Mouse (Mus musculus): ENCODE results near the gene Tnxb. TPM values are rescaled to one million over a fixed set of nuclear protein-coding genes. Genes with fewer than 3 reads are reported as not detected.
A peak's percentile ranks its signal among the peaks of the same experiment; 100 is the strongest.

Gene Tnxb
- polyA plus RNA-seq, 1 experiment from 2014 or later = 0.10 TPM

DNA sequence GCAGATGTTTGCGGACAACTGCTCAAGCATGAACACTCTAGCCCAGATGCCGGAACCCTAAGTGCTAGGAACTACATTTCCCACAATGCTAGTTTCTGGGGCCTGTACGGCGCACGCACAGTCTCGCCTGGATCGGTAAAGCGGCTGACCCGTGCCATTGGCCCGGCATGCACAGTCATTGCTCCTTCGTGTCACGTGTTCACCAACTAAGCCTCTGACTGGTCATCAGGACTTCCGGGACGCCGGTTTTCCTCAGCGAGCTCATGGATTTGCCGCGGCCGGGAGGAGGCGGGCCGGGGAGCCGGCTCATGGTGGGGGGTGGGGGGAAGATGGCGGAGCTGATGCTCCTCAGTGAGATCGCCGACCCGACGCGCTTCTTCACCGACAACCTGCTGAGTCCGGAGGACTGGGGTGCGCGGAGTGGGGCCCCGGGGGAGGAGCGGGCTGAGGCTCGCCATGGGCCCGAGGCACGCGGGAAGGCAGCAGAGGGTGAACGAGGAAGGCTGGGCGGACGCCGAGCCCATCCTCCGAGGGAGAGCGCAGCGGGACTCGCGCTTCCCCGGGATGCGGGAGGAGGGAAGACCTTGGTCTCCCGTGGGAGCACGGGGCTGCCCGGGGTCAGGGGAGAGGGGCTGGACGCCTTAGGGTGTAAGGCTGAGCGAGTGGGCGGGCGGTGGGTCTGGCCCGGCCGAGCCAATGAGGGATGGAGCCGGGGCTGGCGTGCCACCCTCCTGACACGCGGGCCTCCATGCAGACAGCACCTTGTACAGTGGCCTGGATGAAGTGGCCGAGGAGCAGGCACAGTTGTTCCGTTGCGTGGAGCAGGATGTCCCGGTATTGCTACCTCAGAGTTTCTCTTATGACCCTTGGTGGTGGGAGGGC, 23.2 kb upstream of the Tnxb start, which contains the start of gene Atf6b:
Atf6b (plus strand) TSS at position 241 of the 882 bp plus-strand sequence.
- H3K4me1 ChIP-seq (replicated peaks; ENCODE audit: control insufficient read depth, insufficient read depth, low read length) = peaks cover 19% of the 10 kb centered on the region
- peak within 1 kb of the TSS; percentile 34 for H3K27ac ChIP-seq (ENCODE audit: low read depth, low read length)
- 1% methylated on average over 66 of the region's 66 CpGs for WGBS
- ATAC-seq (replicated peaks; ENCODE audit: low FRiP score) (peak; percentile 94), DNase-seq (ENCODE audit: low spot score) (peak; percentile 87)
- peak within 1 kb of the TSS; percentile 74 for H3K9ac ChIP-seq (ENCODE audit: low read depth, low read length)
- no peaks in the 10 kb centered on the region for H3K9me3 ChIP-seq (ENCODE audit: control insufficient read depth, low read length)
- H3K4me2 ChIP-seq = peak within 1 kb of the TSS; percentile 79
- H3K36me3 ChIP-seq (ENCODE audit: control insufficient read depth, insufficient read depth, low read length) = peaks cover 25% of the 10 kb centered on the region
- peak within 1 kb of the TSS; percentile 71 for H3K4me3 ChIP-seq (ENCODE audit: low read depth, low read length)
- H3K27me3 ChIP-seq (replicated peaks; ENCODE audit: control insufficient read depth, insufficient read depth, low read length) = no peaks in the 10 kb centered on the region

DNA sequence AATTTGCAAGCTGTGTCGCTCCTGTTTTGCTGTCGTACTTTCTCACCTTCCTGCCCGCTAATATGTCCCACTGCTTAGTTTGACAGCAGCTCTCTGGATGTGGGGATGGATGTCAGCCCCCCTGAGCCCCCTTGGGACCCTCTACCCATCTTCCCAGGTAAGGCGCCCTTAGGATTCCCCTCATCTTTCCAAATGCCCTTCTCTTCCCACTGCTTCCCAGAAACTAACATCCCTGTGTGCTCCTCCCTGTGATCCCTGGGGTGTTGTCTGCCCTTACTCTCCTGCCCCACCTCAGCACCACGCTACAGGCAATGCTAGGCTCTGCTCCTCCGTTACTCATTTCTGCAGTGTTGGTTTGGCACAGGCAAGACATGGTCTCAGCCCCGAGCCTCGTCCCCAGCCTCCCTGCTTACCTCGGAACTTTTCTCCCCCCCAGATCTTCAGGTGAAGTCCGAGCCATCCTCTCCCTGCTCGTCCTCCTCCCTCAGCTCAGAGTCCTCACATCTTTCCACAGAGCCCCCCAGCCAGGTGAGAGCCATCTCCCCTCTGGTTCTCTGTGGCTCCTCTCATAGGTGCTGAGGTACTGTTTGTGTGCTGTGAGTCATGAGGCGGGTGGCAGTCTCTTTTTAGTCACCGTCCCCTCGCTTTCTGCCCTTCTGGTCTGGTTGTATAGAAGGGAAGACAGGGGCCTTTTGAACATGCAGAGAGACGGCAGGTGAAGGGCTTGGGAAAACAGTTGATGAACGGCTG, 22.0 kb upstream of the Tnxb start:
- WGBS = 83% methylated on average over 16 of the region's 16 CpGs
- H3K36me3 ChIP-seq (ENCODE audit: control insufficient read depth, insufficient read depth, low read length) = peaks cover 28% of the 10 kb centered on the region
- no peak overlapping the region for H3K27ac ChIP-seq (ENCODE audit: low read depth, low read length)
- no peaks in the 10 kb centered on the region for H3K9me3 ChIP-seq (ENCODE audit: control insufficient read depth, low read length)
- no peaks in the 10 kb centered on the region for H3K27me3 ChIP-seq (replicated peaks; ENCODE audit: control insufficient read depth, insufficient read depth, low read length)
- ATAC-seq (replicated peaks; ENCODE audit: low FRiP score) (no peak), DNase-seq (ENCODE audit: low spot score) (no peak)
- H3K4me1 ChIP-seq (replicated peaks; ENCODE audit: control insufficient read depth, insufficient read depth, low read length) = peaks cover 19% of the 10 kb centered on the region
- H3K4me2 ChIP-seq = peak overlapping the region; percentile 79
- H3K4me3 ChIP-seq (ENCODE audit: low read depth, low read length) = peak overlapping the region; percentile 71
- peak overlapping the region; percentile 74; the same call in 1 of the 2 replicates for H3K9ac ChIP-seq (ENCODE audit: low read depth, low read length)

DNA sequence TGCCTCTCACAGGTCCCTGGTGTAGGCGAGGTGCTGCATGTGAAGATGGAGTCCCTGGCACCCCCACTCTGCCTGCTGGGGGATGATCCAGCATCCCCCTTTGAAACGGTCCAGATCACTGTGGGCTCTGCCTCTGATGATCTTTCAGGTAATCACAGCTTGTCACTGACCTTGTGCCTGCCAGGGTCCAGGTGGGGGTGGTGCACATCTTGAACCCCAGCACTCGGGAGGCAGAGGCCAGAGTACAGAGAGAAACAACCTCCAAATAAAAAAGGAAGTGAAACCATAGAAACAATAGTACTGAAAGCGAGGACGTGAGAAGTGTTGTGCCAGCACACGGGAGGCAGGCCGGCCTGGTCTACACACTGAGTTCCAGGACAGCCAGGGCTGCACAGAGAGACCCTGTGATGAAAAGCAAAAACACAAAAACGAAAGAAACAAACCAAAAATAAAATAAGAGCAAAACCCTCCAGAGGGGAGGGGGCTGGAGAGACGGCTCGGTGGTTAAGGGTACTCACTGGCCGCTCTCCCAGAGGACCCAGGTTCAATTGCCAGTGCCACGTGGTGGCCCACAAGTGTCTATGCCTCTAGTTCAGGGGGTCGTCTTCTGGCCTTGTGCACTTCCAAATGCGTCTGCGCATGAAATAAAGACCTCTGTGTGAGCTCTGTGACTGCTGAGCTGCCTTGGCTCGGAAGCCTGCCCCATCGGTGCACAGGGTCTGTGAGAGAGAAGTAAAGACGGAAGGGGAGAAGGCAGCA, 21.1 kb upstream of the Tnxb start:
- Histone ChIP-seq H3K4me2 (no peak overlapping the region), H3K27me3 (replicated peaks; ENCODE audit: control insufficient read depth, insufficient read depth, low read length) (no peaks in the 10 kb centered on the region), H3K36me3 (ENCODE audit: control insufficient read depth, insufficient read depth, low read length) (peaks cover 28% of the 10 kb centered on the region), H3K4me1 (replicated peaks; ENCODE audit: control insufficient read depth, insufficient read depth, low read length) (peaks cover 19% of the 10 kb centered on the region), H3K9ac (ENCODE audit: low read depth, low read length) (no peak overlapping the region), H3K4me3 (ENCODE audit: low read depth, low read length) (no peak overlapping the region), H3K27ac (ENCODE audit: low read depth, low read length) (no peak overlapping the region), H3K9me3 (ENCODE audit: control insufficient read depth, low read length) (no peaks in the 10 kb centered on the region)
- ATAC-seq (replicated peaks; ENCODE audit: low FRiP score) = no peak
- WGBS = 83% methylated on average over 18 of the region's 18 CpGs
- DNase-seq (ENCODE audit: low spot score) = no peak

DNA sequence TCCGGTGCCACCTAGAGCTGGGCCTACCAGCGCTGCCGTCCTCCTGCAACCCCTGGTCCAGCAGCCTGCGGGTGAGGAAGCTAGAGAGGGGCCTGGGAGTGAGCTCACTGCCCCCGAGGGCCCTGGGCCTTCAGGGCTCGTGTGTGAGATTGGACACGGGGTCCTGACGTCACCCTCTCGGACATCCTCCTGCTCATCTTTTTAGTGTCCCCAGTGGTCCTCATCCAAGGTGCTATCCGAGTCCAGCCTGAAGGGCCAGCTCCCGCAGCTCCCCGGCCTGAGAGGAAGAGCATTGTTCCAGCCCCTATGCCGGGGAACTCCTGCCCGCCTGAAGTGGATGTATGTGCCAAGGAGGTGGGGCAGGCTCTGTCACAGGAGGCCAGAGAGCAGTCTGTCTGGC, 19.6 kb upstream of the Tnxb start:
- no peaks in the 10 kb centered on the region for H3K9me3 ChIP-seq (ENCODE audit: control insufficient read depth, low read length)
- H3K4me1 ChIP-seq (replicated peaks; ENCODE audit: control insufficient read depth, insufficient read depth, low read length) = peaks cover 16% of the 10 kb centered on the region
- WGBS = 93% methylated on average over 14 of the region's 14 CpGs
- H3K36me3 ChIP-seq (ENCODE audit: control insufficient read depth, insufficient read depth, low read length) = peaks cover 28% of the 10 kb centered on the region
- no peak for ATAC-seq (replicated peaks; ENCODE audit: low FRiP score)
- no peak overlapping the region for H3K4me3 ChIP-seq (ENCODE audit: low read depth, low read length)
- H3K27ac ChIP-seq (ENCODE audit: low read depth, low read length) = no peak overlapping the region
- no peak for DNase-seq (ENCODE audit: low spot score)
- H3K9ac ChIP-seq (ENCODE audit: low read depth, low read length) = no peak overlapping the region
- no peaks in the 10 kb centered on the region for H3K27me3 ChIP-seq (replicated peaks; ENCODE audit: control insufficient read depth, insufficient read depth, low read length)
- no peak overlapping the region for H3K4me2 ChIP-seq

DNA sequence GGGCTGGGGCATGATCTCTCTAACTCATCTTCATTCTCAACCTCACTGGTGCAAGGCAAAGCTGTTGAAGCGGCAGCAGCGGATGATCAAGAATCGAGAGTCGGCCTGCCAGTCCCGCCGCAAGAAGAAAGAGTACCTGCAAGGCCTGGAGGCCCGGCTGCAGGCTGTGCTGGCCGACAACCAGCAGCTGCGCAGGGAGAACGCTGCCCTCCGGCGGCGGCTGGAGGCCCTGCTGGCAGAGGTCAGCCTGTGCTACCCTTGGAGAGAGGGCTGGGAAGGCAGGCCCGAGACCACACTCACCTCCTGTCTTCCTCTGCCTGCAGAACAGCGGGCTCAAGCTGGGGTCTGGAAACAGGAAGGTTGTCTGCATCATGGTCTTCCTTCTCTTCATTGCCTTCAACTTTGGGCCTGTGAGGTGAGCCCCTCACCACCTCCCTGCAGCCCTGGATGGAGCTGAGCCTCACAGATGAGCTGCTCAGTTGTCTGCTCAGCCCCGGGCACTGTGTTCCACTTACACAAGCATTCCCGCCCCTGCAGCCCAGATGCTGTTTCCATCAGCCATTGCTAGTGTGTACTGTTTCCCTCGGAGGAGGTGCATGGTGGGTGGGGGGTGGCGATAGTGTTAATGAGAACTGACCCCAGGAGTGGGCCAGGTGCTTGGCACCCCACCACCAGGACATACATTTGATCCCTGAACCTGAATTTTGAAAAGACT, 18.7 kb upstream of the Tnxb start:
- no peak overlapping the region for H3K9ac ChIP-seq (ENCODE audit: low read depth, low read length)
- no peak overlapping the region for H3K27ac ChIP-seq (ENCODE audit: low read depth, low read length)
- ATAC-seq (replicated peaks; ENCODE audit: low FRiP score) (no peak), DNase-seq (ENCODE audit: low spot score) (no peak)
- H3K36me3 ChIP-seq (ENCODE audit: control insufficient read depth, insufficient read depth, low read length) = peaks cover 26% of the 10 kb centered on the region
- H3K4me2 ChIP-seq = no peak overlapping the region
- H3K27me3 ChIP-seq (replicated peaks; ENCODE audit: control insufficient read depth, insufficient read depth, low read length) = no peaks in the 10 kb centered on the region
- no peaks in the 10 kb centered on the region for H3K9me3 ChIP-seq (ENCODE audit: control insufficient read depth, low read length)
- H3K4me3 ChIP-seq (ENCODE audit: low read depth, low read length) = no peak overlapping the region
- WGBS = 56% methylated on average over 19 of the region's 19 CpGs
- H3K4me1 ChIP-seq (replicated peaks; ENCODE audit: control insufficient read depth, insufficient read depth, low read length) = peaks cover 9% of the 10 kb centered on the region

DNA sequence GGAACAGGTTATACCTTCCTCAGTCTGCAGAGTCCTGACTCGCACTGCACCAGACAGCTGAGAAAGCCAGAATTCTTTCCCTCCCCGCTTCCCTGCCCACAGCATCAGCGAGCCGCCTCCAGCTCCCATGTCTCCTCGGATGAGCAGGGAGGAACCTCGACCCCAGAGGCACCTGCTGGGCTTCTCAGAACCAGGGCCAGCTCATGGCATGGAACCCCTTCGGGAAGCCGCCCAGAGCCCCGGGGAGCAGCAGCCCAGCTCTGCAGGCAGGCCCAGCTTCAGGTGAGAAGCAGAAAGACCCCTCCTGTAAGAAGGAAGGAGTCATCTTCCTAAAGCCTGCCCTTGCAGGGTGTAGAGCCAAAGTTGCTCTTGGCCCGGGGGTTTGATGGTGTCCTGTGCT, 17.8 kb upstream of the Tnxb start:
- Histone ChIP-seq H3K9me3 (ENCODE audit: control insufficient read depth, low read length) (no peaks in the 10 kb centered on the region), H3K9ac (ENCODE audit: low read depth, low read length) (no peak overlapping the region), H3K4me1 (replicated peaks; ENCODE audit: control insufficient read depth, insufficient read depth, low read length) (peaks cover 9% of the 10 kb centered on the region), H3K4me2 (no peak overlapping the region), H3K27me3 (replicated peaks; ENCODE audit: control insufficient read depth, insufficient read depth, low read length) (no peaks in the 10 kb centered on the region; the same call in 1 of the 2 replicates), H3K27ac (ENCODE audit: low read depth, low read length) (no peak overlapping the region), H3K36me3 (ENCODE audit: control insufficient read depth, insufficient read depth, low read length) (peaks cover 26% of the 10 kb centered on the region), H3K4me3 (ENCODE audit: low read depth, low read length) (no peak overlapping the region)
- ATAC-seq (replicated peaks; ENCODE audit: low FRiP score) (no peak), DNase-seq (ENCODE audit: low spot score) (no peak)
- WGBS = 94% methylated on average over 10 of the region's 10 CpGs

DNA sequence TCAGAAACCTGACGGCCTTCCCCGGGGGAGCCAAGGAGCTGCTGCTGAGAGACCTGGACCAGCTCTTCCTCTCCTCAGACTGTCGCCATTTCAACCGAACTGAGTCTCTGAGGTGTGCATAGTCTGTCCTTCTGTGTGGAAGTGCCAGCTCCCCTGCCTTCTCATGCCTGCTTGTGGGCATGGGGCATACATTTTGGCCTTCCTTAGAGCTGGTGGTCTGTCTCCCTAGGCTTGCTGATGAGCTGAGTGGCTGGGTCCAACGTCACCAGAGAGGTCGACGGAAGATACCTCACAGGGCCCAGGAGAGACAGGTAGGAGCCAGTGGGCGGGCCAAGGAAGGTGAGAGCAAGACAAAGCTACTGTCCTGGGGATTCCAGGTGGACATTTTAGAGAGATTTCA, 17.4 kb upstream of the Tnxb start:
- Histone ChIP-seq H3K27me3 (replicated peaks; ENCODE audit: control insufficient read depth, insufficient read depth, low read length) (no peaks in the 10 kb centered on the region; the same call in 1 of the 2 replicates), H3K27ac (ENCODE audit: low read depth, low read length) (no peak overlapping the region), H3K36me3 (ENCODE audit: control insufficient read depth, insufficient read depth, low read length) (peaks cover 26% of the 10 kb centered on the region), H3K4me1 (replicated peaks; ENCODE audit: control insufficient read depth, insufficient read depth, low read length) (peaks cover 6% of the 10 kb centered on the region), H3K4me3 (ENCODE audit: low read depth, low read length) (no peak overlapping the region), H3K9ac (ENCODE audit: low read depth, low read length) (no peak overlapping the region), H3K9me3 (ENCODE audit: control insufficient read depth, low read length) (no peaks in the 10 kb centered on the region), H3K4me2 (no peak overlapping the region)
- 88% methylated on average over 8 of the region's 8 CpGs for WGBS
- DNase-seq (ENCODE audit: low spot score) = no peak
- ATAC-seq (replicated peaks; ENCODE audit: low FRiP score) = no peak

DNA sequence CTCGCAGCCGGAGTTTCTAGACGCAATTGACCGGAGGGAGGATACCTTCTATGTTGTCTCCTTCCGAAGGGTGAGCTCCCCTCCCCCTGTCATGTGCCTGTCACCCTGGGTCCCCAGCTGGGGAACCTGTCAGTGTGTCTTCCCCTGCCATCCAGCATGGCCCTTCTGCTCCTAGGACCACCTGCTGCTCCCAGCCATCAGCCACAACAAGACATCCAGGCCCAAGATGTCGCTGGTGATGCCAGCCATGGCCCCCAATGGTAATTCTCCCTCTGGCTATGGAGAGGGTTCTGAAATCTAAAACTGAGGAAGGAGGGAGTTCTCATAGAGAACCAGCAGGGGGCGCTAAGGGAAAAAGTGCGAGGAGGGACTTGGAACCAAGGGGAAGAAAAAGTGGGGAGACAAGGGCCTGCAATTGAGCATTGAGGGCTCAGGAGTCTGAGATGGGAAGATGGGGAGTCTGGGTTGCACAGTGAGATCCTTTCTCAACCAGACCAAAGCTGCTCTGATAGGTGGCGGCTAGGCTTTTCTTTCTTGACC, 16.5 kb upstream of the Tnxb start:
- Histone ChIP-seq H3K4me1 (replicated peaks; ENCODE audit: control insufficient read depth, insufficient read depth, low read length) (peaks cover 3% of the 10 kb centered on the region), H3K4me2 (no peak overlapping the region), H3K27me3 (replicated peaks; ENCODE audit: control insufficient read depth, insufficient read depth, low read length) (peaks cover under 1% of the 10 kb centered on the region), H3K4me3 (ENCODE audit: low read depth, low read length) (no peak overlapping the region), H3K36me3 (ENCODE audit: control insufficient read depth, insufficient read depth, low read length) (peaks cover 26% of the 10 kb centered on the region), H3K9me3 (ENCODE audit: control insufficient read depth, low read length) (no peaks in the 10 kb centered on the region), H3K9ac (ENCODE audit: low read depth, low read length) (no peak overlapping the region), H3K27ac (ENCODE audit: low read depth, low read length) (no peak overlapping the region)
- no peak for ATAC-seq (replicated peaks; ENCODE audit: low FRiP score)
- 65% methylated on average over 9 of the region's 9 CpGs for WGBS
- no peak for DNase-seq (ENCODE audit: low spot score)
